ENCODE assay signal across 28 mouse cellular contexts in genomic region chr15:80221031-80221430, GRCm38 (mm10). TPM values are rescaled to one million over a fixed set of nuclear protein-coding genes. Genes with fewer than 3 reads are reported as not detected.
DNase-seq lines count a peak whose midpoint lies in the region; ATAC-seq and TF ChIP-seq lines count a peak whose summit lies in the region.
"Had no signal": no experiment of that assay in that cellular context is flagged by ENCODE, and none has a peak within 500 bp of the region (broad histone marks: within the 10 kb centered on the region; RNA-seq: fewer than 3 reads in every experiment).

No protein-coding gene starts in this region.

- no peak overlapping the region for H3K4me3 ChIP-seq in hindbrain, postnatal 0 days (ENCODE audit: low read length)
- H3K4me3 ChIP-seq in hindbrain, embryonic 16.5 days (ENCODE audit: low read length): no peak overlapping the region
- H3K4me3 ChIP-seq in midbrain, embryonic 14.5 days (replicated peaks; ENCODE audit: low read depth, low read length): no peak overlapping the region
- H3K4me3 ChIP-seq in midbrain, embryonic 10.5 days: no peak overlapping the region
- H3K4me3 ChIP-seq in ES-E14 (ENCODE audit: insufficient read depth in 1 of 2, low read depth in 1 of 2, low read length in 2 of 2, poor library complexity in 1 of 2, severe bottlenecking in 1 of 2): no peak overlapping the region
- no peak overlapping the region for H3K4me3 ChIP-seq in stomach, postnatal 0 days (ENCODE audit: low read depth, low read length)
- H3K4me3 ChIP-seq in forebrain, postnatal 0 days (ENCODE audit: low read depth, low read length): no peak overlapping the region
- H3K4me3 ChIP-seq: embryonic facial prominence, embryonic 15.5 days; hindbrain, embryonic 10.5 days; layer of hippocampus, adult 2 months; limb, embryonic 13.5 days; liver, embryonic 12.5 days; lung, embryonic 15.5 days; midbrain, embryonic 15.5 days had no signal

- peak; percentile 1; the same call in 1 of the 2 replicates for TF ChIP-seq CTCF in hindbrain, postnatal 0 days (IDR thresholded peaks at IDR 0.05; ENCODE audit: low read depth)
- TF ChIP-seq CTCF in stomach, postnatal 0 days (IDR thresholded peaks at IDR 0.05; ENCODE audit: low read depth): peak; percentile 42
- TF ChIP-seq CTCF in forebrain, postnatal 0 days (IDR thresholded peaks at IDR 0.05; ENCODE audit: low read depth): no peak

- H3K9me3 ChIP-seq in hindbrain, postnatal 0 days (ENCODE audit: low read length): no peaks in the 10 kb centered on the region
- H3K9me3 ChIP-seq in hindbrain, embryonic 16.5 days (ENCODE audit: control insufficient read depth, low read length): no peaks in the 10 kb centered on the region
- no peaks in the 10 kb centered on the region for H3K9me3 ChIP-seq in midbrain, embryonic 14.5 days (ENCODE audit: control insufficient read depth, low read length)
- H3K9me3 ChIP-seq in midbrain, embryonic 10.5 days (replicated peaks): no peaks in the 10 kb centered on the region
- H3K9me3 ChIP-seq in ES-E14 (ENCODE audit: control insufficient read depth, insufficient read depth, low read depth, low read length): no peaks in the 10 kb centered on the region
- H3K9me3 ChIP-seq in stomach, postnatal 0 days (ENCODE audit: control insufficient read depth, low read length): no peaks in the 10 kb centered on the region
- H3K9me3 ChIP-seq in forebrain, postnatal 0 days (ENCODE audit: low read length): no peaks in the 10 kb centered on the region
- H3K9me3 ChIP-seq: embryonic facial prominence, embryonic 15.5 days; hindbrain, embryonic 10.5 days; limb, embryonic 13.5 days; liver, embryonic 12.5 days; lung, embryonic 15.5 days; midbrain, embryonic 15.5 days had no signal

- TF ChIP-seq EP300 in stomach, postnatal 0 days (optimal IDR thresholded peaks at IDR 0.05): no peak

- no peak for DNase-seq in hindbrain, postnatal 0 days (ENCODE audit: low spot score)
- DNase-seq in midbrain, embryonic 14.5 days: peak; percentile 21
- DNase-seq in midbrain, embryonic 10.5 days (ENCODE audit: low spot score): no peak
- no peak for DNase-seq in ES-E14 (ENCODE audit: low read depth, low spot score)
- DNase-seq in stomach, postnatal 0 days (ENCODE audit: low spot score): no peak
- DNase-seq in cerebellum, postnatal 4 days (ENCODE audit: low spot score in 2 of 2): no peak
- DNase-seq in forebrain, postnatal 0 days: no peak
- DNase-seq: adrenal gland, postnatal 10 days; cerebellum, adult 9-10 months; heart, postnatal 10 days; kidney, adult 9 months; kidney, postnatal 25 days; thymus, postnatal 14 days had no signal

- no peak for ATAC-seq in hindbrain, postnatal 0 days
- ATAC-seq in hindbrain, embryonic 16.5 days: no peak
- ATAC-seq in midbrain, embryonic 14.5 days (ENCODE audit: low FRiP score, low TSS enrichment): no peak
- no peak for ATAC-seq in stomach, postnatal 0 days (ENCODE audit: low FRiP score, low TSS enrichment)
- no peak for ATAC-seq in forebrain, postnatal 0 days
- ATAC-seq: forebrain, embryonic 14.5 days; liver, embryonic 12.5 days; midbrain, embryonic 15.5 days had no signal

- no peaks in the 10 kb centered on the region for H3K27me3 ChIP-seq in hindbrain, postnatal 0 days (ENCODE audit: insufficient read depth, low read length)
- H3K27me3 ChIP-seq in hindbrain, embryonic 16.5 days (replicated peaks; ENCODE audit: control insufficient read depth, insufficient read depth, low read length): no peaks in the 10 kb centered on the region
- no peaks in the 10 kb centered on the region for H3K27me3 ChIP-seq in midbrain, embryonic 14.5 days (ENCODE audit: control insufficient read depth, insufficient read depth, low read length)
- no peaks in the 10 kb centered on the region for H3K27me3 ChIP-seq in midbrain, embryonic 10.5 days (ENCODE audit: low read depth, poor library complexity, severe bottlenecking)
- no peaks in the 10 kb centered on the region for H3K27me3 ChIP-seq in stomach, postnatal 0 days (ENCODE audit: control insufficient read depth, insufficient read depth, low read length)
- no peaks in the 10 kb centered on the region for H3K27me3 ChIP-seq in forebrain, postnatal 0 days (ENCODE audit: insufficient read depth, low read length)
- H3K27me3 ChIP-seq: embryonic facial prominence, embryonic 15.5 days; limb, embryonic 13.5 days; liver, embryonic 12.5 days; lung, embryonic 15.5 days; midbrain, embryonic 15.5 days had no signal

- no peak overlapping the region for H3K9ac ChIP-seq in hindbrain, postnatal 0 days (replicated peaks; ENCODE audit: low read length)
- no peak overlapping the region for H3K9ac ChIP-seq in hindbrain, embryonic 16.5 days (ENCODE audit: low read depth, low read length)
- H3K9ac ChIP-seq in midbrain, embryonic 14.5 days (replicated peaks; ENCODE audit: low read length): no peak overlapping the region
- H3K9ac ChIP-seq in ES-E14 (ENCODE audit: insufficient read depth, low read depth, low read length, poor library complexity, severe bottlenecking): no peak overlapping the region
- H3K9ac ChIP-seq in stomach, postnatal 0 days (ENCODE audit: low read length): no peak overlapping the region
- no peak overlapping the region for H3K9ac ChIP-seq in forebrain, postnatal 0 days
- H3K9ac ChIP-seq: embryonic facial prominence, embryonic 15.5 days; limb, embryonic 13.5 days; liver, embryonic 12.5 days; lung, embryonic 15.5 days; midbrain, embryonic 15.5 days had no signal

- in situ Hi-C loops in ES-E14 (cut with MboI; ENCODE audit: low sequenced_read_pairs in 2 of 2, unreplicated experiment in 2 of 2): loop anchor here in 1 of 2 experiments (10.0 kb wide), 1 partner anchor 106 kb away; no protein-coding TSS in a partner anchor

- no peak overlapping the region for H3K27ac ChIP-seq in hindbrain, postnatal 0 days
- no peak overlapping the region for H3K27ac ChIP-seq in hindbrain, embryonic 16.5 days (ENCODE audit: low read depth, low read length)
- no peak overlapping the region for H3K27ac ChIP-seq in midbrain, embryonic 14.5 days (replicated peaks; ENCODE audit: low read depth, low read length)
- H3K27ac ChIP-seq in midbrain, embryonic 10.5 days (replicated peaks): no peak overlapping the region
- H3K27ac ChIP-seq in ES-E14 (ENCODE audit: insufficient read depth, low read depth, low read length, poor library complexity, severe bottlenecking): peak overlapping the region; percentile 35; the same call in 1 of the 2 replicates
- no peak overlapping the region for H3K27ac ChIP-seq in stomach, postnatal 0 days (replicated peaks)
- H3K27ac ChIP-seq in forebrain, postnatal 0 days (ENCODE audit: low read depth, low read length): no peak overlapping the region
- H3K27ac ChIP-seq: embryonic facial prominence, embryonic 15.5 days; hindbrain, embryonic 10.5 days; layer of hippocampus, adult 2 months; limb, embryonic 13.5 days; liver, embryonic 12.5 days; lung, embryonic 15.5 days; midbrain, embryonic 15.5 days had no signal

- H3K36me3 ChIP-seq in hindbrain, postnatal 0 days (ENCODE audit: insufficient read depth, low read length): no peaks in the 10 kb centered on the region
- no peaks in the 10 kb centered on the region for H3K36me3 ChIP-seq in hindbrain, embryonic 16.5 days (ENCODE audit: control insufficient read depth, insufficient read depth, low read length)
- H3K36me3 ChIP-seq in midbrain, embryonic 14.5 days (ENCODE audit: control insufficient read depth, insufficient read depth, low read length): no peaks in the 10 kb centered on the region
- H3K36me3 ChIP-seq in midbrain, embryonic 10.5 days: no peaks in the 10 kb centered on the region
- H3K36me3 ChIP-seq in ES-E14 (ENCODE audit: control insufficient read depth, insufficient read depth, low read length, poor library complexity, severe bottlenecking): no peaks in the 10 kb centered on the region
- H3K36me3 ChIP-seq in stomach, postnatal 0 days (ENCODE audit: control insufficient read depth, insufficient read depth, low read length): no peaks in the 10 kb centered on the region
- peaks cover 4% of the 10 kb centered on the region; the same call in 1 of the 2 replicates for H3K36me3 ChIP-seq in forebrain, postnatal 0 days (ENCODE audit: insufficient read depth)
- H3K36me3 ChIP-seq: embryonic facial prominence, embryonic 15.5 days; hindbrain, embryonic 10.5 days; liver, embryonic 12.5 days; lung, embryonic 15.5 days; midbrain, embryonic 15.5 days had no signal

- no peaks in the 10 kb centered on the region for H3K4me1 ChIP-seq in hindbrain, postnatal 0 days (ENCODE audit: insufficient read depth, low read length)
- no peaks in the 10 kb centered on the region for H3K4me1 ChIP-seq in hindbrain, embryonic 16.5 days (ENCODE audit: control insufficient read depth, insufficient read depth, low read depth, low read length)
- H3K4me1 ChIP-seq in midbrain, embryonic 14.5 days (ENCODE audit: control insufficient read depth, insufficient read depth, low read length): no peaks in the 10 kb centered on the region
- peaks cover 9% of the 10 kb centered on the region for H3K4me1 ChIP-seq in midbrain, embryonic 10.5 days
- H3K4me1 ChIP-seq in ES-E14 (ENCODE audit: control insufficient read depth in 2 of 2, insufficient read depth in 2 of 2, low read length in 2 of 2, poor library complexity in 1 of 2): peaks cover 3 to 7% of the 10 kb centered on the region in 2 experiments; a peak in 1 of 4 replicates
- H3K4me1 ChIP-seq in stomach, postnatal 0 days (replicated peaks; ENCODE audit: control insufficient read depth, insufficient read depth): no peaks in the 10 kb centered on the region; the same call in 1 of the 2 replicates
- H3K4me1 ChIP-seq in forebrain, postnatal 0 days (ENCODE audit: insufficient read depth): no peaks in the 10 kb centered on the region

- H3K4me2 ChIP-seq in hindbrain, postnatal 0 days (ENCODE audit: low read depth, low read length): no peak overlapping the region
- H3K4me2 ChIP-seq in hindbrain, embryonic 16.5 days (ENCODE audit: low read length): no peak overlapping the region
- H3K4me2 ChIP-seq in midbrain, embryonic 14.5 days (ENCODE audit: low read length): no peak overlapping the region
- H3K4me2 ChIP-seq in stomach, postnatal 0 days (replicated peaks; ENCODE audit: low read depth): no peak overlapping the region
- no peak overlapping the region for H3K4me2 ChIP-seq in forebrain, postnatal 0 days (ENCODE audit: low read depth)
- H3K4me2 ChIP-seq: embryonic facial prominence, embryonic 15.5 days; heart, embryonic 11.5 days; limb, embryonic 13.5 days; liver, embryonic 12.5 days; lung, embryonic 15.5 days; midbrain, embryonic 15.5 days had no signal

- WGBS in hindbrain, postnatal 0 days: 66% methylated on average over 8 of the region's 8 CpGs
- WGBS in hindbrain, embryonic 16.5 days: 70% methylated on average over 8 of the region's 8 CpGs
- WGBS in midbrain, embryonic 14.5 days: 73% methylated on average over 8 of the region's 8 CpGs
- WGBS in midbrain, embryonic 10.5 days: 72% methylated on average over 8 of the region's 8 CpGs
- WGBS in stomach, postnatal 0 days: 59% methylated on average over 8 of the region's 8 CpGs
- 61% methylated on average over 8 of the region's 8 CpGs for WGBS in forebrain, postnatal 0 days

RNA-seq across cellular contexts. Expression of gene Mief1, which starts 12.8 kb away (rescaled TPM):
- 46.3 and 51.1 TPM in 2 replicates for total RNA-seq in hindbrain, postnatal 0 days (2014; rRNA removed)
- polyA plus RNA-seq in hindbrain, postnatal 0 days (2015; fragmentation: Nextera tagmentation; extraction: Ambion mirVana): 20.3 and 22.0 TPM in 2 replicates
- polyA plus RNA-seq in hindbrain, embryonic 16.5 days (2015; fragmentation: Nextera tagmentation; extraction: Ambion mirVana): 29.0 and 38.1 TPM in 2 replicates
- polyA plus RNA-seq in midbrain, embryonic 14.5 days (2014; fragmentation: Nextera tagmentation; extraction: Ambion mirVana): 28.1 and 41.7 TPM in 2 replicates
- 39.7 and 45.1 TPM in 2 replicates for polyA plus RNA-seq in midbrain, embryonic 10.5 days (2016; fragmentation: Nextera tagmentation; extraction: Ambion mirVana)
- total RNA-seq in ES-E14 (2012; rRNA removed): 47.9 and 57.7 TPM in 2 replicates
- polyA plus RNA-seq in stomach, postnatal 0 days (2015; fragmentation: Nextera tagmentation; extraction: Ambion mirVana): 12.6 TPM in 2 replicates
- total RNA-seq in forebrain, postnatal 0 days (2014; rRNA removed): 28.1 and 37.0 TPM in 2 replicates
- 13.5 and 20.0 TPM in 2 replicates for polyA plus RNA-seq in forebrain, postnatal 0 days (2015; fragmentation: Nextera tagmentation; extraction: Ambion mirVana)

RNA-seq across cellular contexts. Expression of gene AC140267.1, which starts 14.6 kb away (rescaled TPM):
- not detected in 2 replicates for total RNA-seq in hindbrain, postnatal 0 days (2014; rRNA removed)
- polyA plus RNA-seq in hindbrain, postnatal 0 days (2015; fragmentation: Nextera tagmentation; extraction: Ambion mirVana): not detected in 2 replicates
- 4.9 TPM in 1 of 2 replicates, not detected in the other for polyA plus RNA-seq in hindbrain, embryonic 16.5 days (2015; fragmentation: Nextera tagmentation; extraction: Ambion mirVana)
- 2.1 TPM in 1 of 2 replicates, not detected in the other for polyA plus RNA-seq in midbrain, embryonic 14.5 days (2014; fragmentation: Nextera tagmentation; extraction: Ambion mirVana)
- 5.0 and 6.8 TPM in 2 replicates for polyA plus RNA-seq in midbrain, embryonic 10.5 days (2016; fragmentation: Nextera tagmentation; extraction: Ambion mirVana)
- total RNA-seq in ES-E14 (2012; rRNA removed): not detected in 2 replicates
- polyA plus RNA-seq in stomach, postnatal 0 days (2015; fragmentation: Nextera tagmentation; extraction: Ambion mirVana): not detected in 2 replicates
- not detected in 2 replicates for total RNA-seq in forebrain, postnatal 0 days (2014; rRNA removed)
- not detected in 2 replicates for polyA plus RNA-seq in forebrain, postnatal 0 days (2015; fragmentation: Nextera tagmentation; extraction: Ambion mirVana)
- total RNA-seq: common myeloid progenitor, adult 5-6 weeks had no signal
- polyA plus RNA-seq: brain, embryonic 14.5 days; embryonic facial prominence, embryonic 15.5 days; forebrain, embryonic 14.5 days; heart, embryonic 11.5 days; hindbrain, embryonic 10.5 days; limb, embryonic 13.5 days; liver, embryonic 12.5 days; lung, embryonic 15.5 days; neural tube, embryonic 14.5 days; spleen, adult 2 months had no signal

RNA-seq across cellular contexts. Expression of gene Atf4, which starts 34.0 kb away (rescaled TPM):
- 140 and 157 TPM in 2 replicates for total RNA-seq in hindbrain, postnatal 0 days (2014; rRNA removed)
- polyA plus RNA-seq in hindbrain, postnatal 0 days (2015; fragmentation: Nextera tagmentation; extraction: Ambion mirVana): 104 and 109 TPM in 2 replicates
- polyA plus RNA-seq in hindbrain, embryonic 16.5 days (2015; fragmentation: Nextera tagmentation; extraction: Ambion mirVana): 116 and 117 TPM in 2 replicates
- 114 and 122 TPM in 2 replicates for polyA plus RNA-seq in midbrain, embryonic 14.5 days (2014; fragmentation: Nextera tagmentation; extraction: Ambion mirVana)
- 114 and 118 TPM in 2 replicates for polyA plus RNA-seq in midbrain, embryonic 10.5 days (2016; fragmentation: Nextera tagmentation; extraction: Ambion mirVana)
- 208 and 250 TPM in 2 replicates for total RNA-seq in ES-E14 (2012; rRNA removed)
- 104 and 114 TPM in 2 replicates for polyA plus RNA-seq in stomach, postnatal 0 days (2015; fragmentation: Nextera tagmentation; extraction: Ambion mirVana)
- 163 and 164 TPM in 2 replicates for total RNA-seq in forebrain, postnatal 0 days (2014; rRNA removed)
- 103 and 109 TPM in 2 replicates for polyA plus RNA-seq in forebrain, postnatal 0 days (2015; fragmentation: Nextera tagmentation; extraction: Ambion mirVana)

RNA-seq across cellular contexts. Expression of gene Rps19bp1, which starts 43.1 kb away (rescaled TPM):
- 29.0 and 51.6 TPM in 2 replicates for total RNA-seq in hindbrain, postnatal 0 days (2014; rRNA removed)
- polyA plus RNA-seq in hindbrain, postnatal 0 days (2015; fragmentation: Nextera tagmentation; extraction: Ambion mirVana): 78.4 and 81.3 TPM in 2 replicates
- 70.6 and 70.7 TPM in 2 replicates for polyA plus RNA-seq in hindbrain, embryonic 16.5 days (2015; fragmentation: Nextera tagmentation; extraction: Ambion mirVana)
- 73.9 and 100 TPM in 2 replicates for polyA plus RNA-seq in midbrain, embryonic 14.5 days (2014; fragmentation: Nextera tagmentation; extraction: Ambion mirVana)
- 61.7 and 69.7 TPM in 2 replicates for polyA plus RNA-seq in midbrain, embryonic 10.5 days (2016; fragmentation: Nextera tagmentation; extraction: Ambion mirVana)
- 39.1 and 59.4 TPM in 2 replicates for total RNA-seq in ES-E14 (2012; rRNA removed)
- polyA plus RNA-seq in stomach, postnatal 0 days (2015; fragmentation: Nextera tagmentation; extraction: Ambion mirVana): 39.5 and 43.3 TPM in 2 replicates
- total RNA-seq in forebrain, postnatal 0 days (2014; rRNA removed): 38.7 and 56.6 TPM in 2 replicates
- 84.7 and 98.9 TPM in 2 replicates for polyA plus RNA-seq in forebrain, postnatal 0 days (2015; fragmentation: Nextera tagmentation; extraction: Ambion mirVana)

RNA-seq across cellular contexts. Expression of gene Mgat3, which starts 47.5 kb away (rescaled TPM):
- 99.6 and 106 TPM in 2 replicates for total RNA-seq in hindbrain, postnatal 0 days (2014; rRNA removed)
- 13.2 and 13.5 TPM in 2 replicates for polyA plus RNA-seq in hindbrain, postnatal 0 days (2015; fragmentation: Nextera tagmentation; extraction: Ambion mirVana)
- 15.7 and 15.8 TPM in 2 replicates for polyA plus RNA-seq in hindbrain, embryonic 16.5 days (2015; fragmentation: Nextera tagmentation; extraction: Ambion mirVana)
- polyA plus RNA-seq in midbrain, embryonic 14.5 days (2014; fragmentation: Nextera tagmentation; extraction: Ambion mirVana): 19.9 and 20.5 TPM in 2 replicates
- 5.9 and 7.8 TPM in 2 replicates for polyA plus RNA-seq in midbrain, embryonic 10.5 days (2016; fragmentation: Nextera tagmentation; extraction: Ambion mirVana)
- 7.9 and 8.5 TPM in 2 replicates for total RNA-seq in ES-E14 (2012; rRNA removed)
- 5.8 and 5.9 TPM in 2 replicates for polyA plus RNA-seq in stomach, postnatal 0 days (2015; fragmentation: Nextera tagmentation; extraction: Ambion mirVana)
- total RNA-seq in forebrain, postnatal 0 days (2014; rRNA removed): 62.8 and 65.6 TPM in 2 replicates
- polyA plus RNA-seq in forebrain, postnatal 0 days (2015; fragmentation: Nextera tagmentation; extraction: Ambion mirVana): 7.5 and 9.9 TPM in 2 replicates
- total RNA-seq: common myeloid progenitor, adult 5-6 weeks; granulocyte monocyte progenitor cell, adult 5-6 weeks had no signal
